In the genomic region with DNA sequence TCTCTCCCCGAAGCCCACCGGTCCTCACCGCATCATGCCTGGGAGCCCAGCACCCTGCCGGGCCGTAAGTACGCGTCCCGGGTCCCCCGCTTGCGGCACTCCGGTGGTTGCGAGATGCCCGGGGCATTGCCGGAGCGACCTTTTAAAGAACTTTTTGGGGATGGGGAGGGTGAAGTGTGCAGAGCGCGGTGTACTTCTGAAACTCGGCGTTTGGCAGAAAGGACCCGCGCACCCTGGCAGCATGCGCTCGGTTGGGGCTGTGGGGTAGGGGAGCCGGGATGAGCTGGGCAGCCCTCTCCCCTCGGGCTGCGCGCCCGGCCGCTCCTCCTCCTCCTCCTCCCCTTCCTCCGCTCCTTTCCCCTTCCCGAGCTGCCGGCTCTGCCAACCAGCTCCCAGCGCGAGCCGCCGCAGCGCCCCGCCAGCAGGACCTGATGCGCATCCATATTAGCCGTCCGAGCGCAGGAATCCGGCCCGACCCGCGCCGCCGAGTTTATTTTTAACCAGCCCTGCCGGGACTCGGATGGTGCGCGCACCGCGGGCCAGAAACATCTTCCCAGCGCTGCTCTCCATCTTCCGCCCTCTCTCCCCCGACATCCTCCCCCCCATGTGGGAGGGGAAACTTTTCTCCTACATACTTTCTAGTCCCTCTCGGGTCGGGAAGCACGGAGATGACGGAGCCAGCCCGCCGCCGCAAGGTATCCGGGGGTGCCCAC, we compare ENCODE assay signal across 8 mouse cellular contexts. TPM values are rescaled to one million over a fixed set of nuclear protein-coding genes. Genes with fewer than 3 reads are reported as not detected.
DNase-seq lines count a peak whose midpoint lies in the region; ATAC-seq and TF ChIP-seq lines count a peak whose summit lies in the region.

No protein-coding gene starts in this region.

- no peak for TF ChIP-seq CTCF in C2C12 (IDR thresholded peaks at IDR 0.05; ENCODE audit: control insufficient read depth, insufficient read depth, insufficient read length)
- TF ChIP-seq CTCF in kidney, postnatal 0 days (IDR thresholded peaks at IDR 0.05; ENCODE audit: low read depth): 0 out of 2 replicates have a peak, but pooled peaks have one; percentile 4

- peaks cover 41% of the 10 kb centered on the region for H3K4me1 ChIP-seq in heart, embryonic 12.5 days (replicated peaks)
- peaks cover 22% of the 10 kb centered on the region for H3K4me1 ChIP-seq in kidney, postnatal 0 days (replicated peaks; ENCODE audit: insufficient read depth, low read length)
- H3K4me1 ChIP-seq in neural tube, embryonic 13.5 days (replicated peaks): peaks cover 53% of the 10 kb centered on the region

- peak overlapping the region; percentile 97 for H3ac ChIP-seq in C2C12 (ENCODE audit: control insufficient read depth, insufficient read length, low read depth)

- H3K27ac ChIP-seq in heart, embryonic 12.5 days (ENCODE audit: poor library complexity, severe bottlenecking): peak overlapping the region; percentile 97
- H3K27ac ChIP-seq in kidney, postnatal 0 days: peak overlapping the region; percentile 94
- H3K27ac ChIP-seq in neural tube, embryonic 13.5 days (replicated peaks): peak overlapping the region; percentile 68

- ATAC-seq in erythroblast, adult 5-6 weeks (replicated peaks; ENCODE audit: low FRiP score, poor library complexity, severe bottlenecking): peak; percentile 18
- peak; percentile 47 for ATAC-seq in heart, embryonic 12.5 days (ENCODE audit: insufficient number of reproducible peaks, low FRiP score)
- ATAC-seq in kidney, postnatal 0 days (replicated peaks; ENCODE audit: low FRiP score, low read depth): peak; percentile 41
- peak; percentile 69 for ATAC-seq in neural tube, embryonic 13.5 days (ENCODE audit: low read depth)

- DNase-seq in adrenal gland, postnatal 25 days: peak; percentile 74
- peak; percentile 68 for DNase-seq in kidney, postnatal 0 days (ENCODE audit: low spot score)
- DNase-seq in lung, adult 18-20 months: peak; percentile 70 to 73
- DNase-seq in testis, postnatal 10 days (ENCODE audit: low spot score): peak; percentile 77

- H3K36me3 ChIP-seq in C2C12 (ENCODE audit: control insufficient read depth, insufficient read depth): no peaks in the 10 kb centered on the region
- H3K36me3 ChIP-seq in heart, embryonic 12.5 days: no peaks in the 10 kb centered on the region
- H3K36me3 ChIP-seq in kidney, postnatal 0 days (ENCODE audit: insufficient read depth, low read length): no peaks in the 10 kb centered on the region
- no peaks in the 10 kb centered on the region for H3K36me3 ChIP-seq in neural tube, embryonic 13.5 days

- H3K9ac ChIP-seq in heart, embryonic 12.5 days: peak overlapping the region; percentile 96
- H3K9ac ChIP-seq in kidney, postnatal 0 days (ENCODE audit: low read depth, low read length): peak overlapping the region; percentile 87
- peak overlapping the region; percentile 76 for H3K9ac ChIP-seq in neural tube, embryonic 13.5 days

- H3K79me3 ChIP-seq in C2C12 (ENCODE audit: low read depth): peaks cover 39% of the 10 kb centered on the region

- no peaks in the 10 kb centered on the region for H3K9me3 ChIP-seq in heart, embryonic 12.5 days (replicated peaks)
- H3K9me3 ChIP-seq in kidney, postnatal 0 days (replicated peaks; ENCODE audit: low read length): no peaks in the 10 kb centered on the region
- no peaks in the 10 kb centered on the region for H3K9me3 ChIP-seq in neural tube, embryonic 13.5 days

- peak overlapping the region; percentile 99 for H3K4me2 ChIP-seq in heart, embryonic 12.5 days
- H3K4me2 ChIP-seq in kidney, postnatal 0 days (ENCODE audit: low read length): peak overlapping the region; percentile 93
- peak overlapping the region; percentile 95 for H3K4me2 ChIP-seq in neural tube, embryonic 13.5 days

- under 1% methylated on average over 65 of the region's 65 CpGs for WGBS in heart, embryonic 12.5 days
- WGBS in kidney, postnatal 0 days: under 1% methylated on average over 58 of the region's 65 CpGs
- WGBS in neural tube, embryonic 13.5 days: under 1% methylated on average over 62 of the region's 65 CpGs

- peak overlapping the region; percentile 75 for H3K4me3 ChIP-seq in C2C12 (ENCODE audit: insufficient read depth, poor library complexity, severe bottlenecking)
- H3K4me3 ChIP-seq in heart, embryonic 12.5 days: peak overlapping the region; percentile 99
- peak overlapping the region; percentile 93 for H3K4me3 ChIP-seq in kidney, postnatal 0 days (replicated peaks; ENCODE audit: low read depth, low read length)
- peak overlapping the region; percentile 64 for H3K4me3 ChIP-seq in neural tube, embryonic 13.5 days

- peaks cover 53% of the 10 kb centered on the region for H3K79me2 ChIP-seq in C2C12 (ENCODE audit: control insufficient read depth, insufficient read depth)

- H3K27me3 ChIP-seq in C2C12 (ENCODE audit: control insufficient read depth, insufficient read depth, insufficient read length): no peaks in the 10 kb centered on the region
- H3K27me3 ChIP-seq in heart, embryonic 12.5 days (replicated peaks): no peaks in the 10 kb centered on the region
- H3K27me3 ChIP-seq in kidney, postnatal 0 days (ENCODE audit: insufficient read depth, low read length): no peaks in the 10 kb centered on the region
- peaks cover 69% of the 10 kb centered on the region for H3K27me3 ChIP-seq in neural tube, embryonic 13.5 days

TF ChIP-seq in C2C12, 6 proteins besides CTCF, POLR2A, EP300 and RAD21:
- TF ChIP-seq MAX (IDR thresholded peaks at IDR 0.05): no peak
- no peak for TF ChIP-seq CEBPB (IDR thresholded peaks at IDR 0.05; ENCODE audit: low read depth)
- no peak for TF ChIP-seq MYOG (IDR thresholded peaks at IDR 0.05; ENCODE audit: control insufficient read depth, extremely low read depth, insufficient read length)
- no peak for TF ChIP-seq USF1 (IDR thresholded peaks at IDR 0.05; ENCODE audit: low read depth)
- TF ChIP-seq FOSL1 (IDR thresholded peaks at IDR 0.05; ENCODE audit: insufficient read depth, low read length, poor library complexity, severe bottlenecking): no peak
- TF ChIP-seq MYOD1 (IDR thresholded peaks at IDR 0.05; ENCODE audit: control insufficient read depth, insufficient read length, low read depth): no peak

RNA-seq across cellular contexts. Expression of a gene that starts 48.2 kb away (rescaled TPM):
- 6.0 TPM for polyA plus RNA-seq in C2C12 (2012; fragmentation: generic; extraction: Trizol)
- total RNA-seq in adrenal gland, postnatal 25 days (2021): 78.2 and 87.2 TPM in 2 replicates
- total RNA-seq in erythroblast, adult 5-6 weeks (2015; ENCODE audit: low replicate concordance): 9.2 and 11.7 TPM in 2 replicates
- total RNA-seq in erythroblast, adult 5-6 weeks (2017; ENCODE audit: low replicate concordance): 2.4 and 8.2 TPM in 2 replicates
- 15.0 and 17.1 TPM in 2 replicates for polyA plus RNA-seq in heart, embryonic 12.5 days (2016; fragmentation: Nextera tagmentation; extraction: Ambion mirVana)
- polyA plus RNA-seq in kidney, postnatal 0 days (2015; fragmentation: Nextera tagmentation; extraction: Ambion mirVana): 9.0 and 10.4 TPM in 2 replicates
- polyA plus RNA-seq in neural tube, embryonic 13.5 days (2015; fragmentation: Nextera tagmentation; extraction: Ambion mirVana): 2.7 and 3.7 TPM in 2 replicates

Comparison
In these comparisons a context has a peak if more than half of its experiments do, and no peak if none do; other contexts are left out.
1. Peak in every context shown above with its lines: DNase-seq, ATAC-seq, H3K4me3 ChIP-seq and H3K27ac ChIP-seq.
2. ATAC-seq: peak in every context shown above with its lines; median percentile 69 in neural tube, embryonic 13.5 days; 47 in heart, embryonic 12.5 days; 41 in kidney, postnatal 0 days; 18 in erythroblast, adult 5-6 weeks.